Mouse (Mus musculus) thymus, postnatal 10 days (tissue): ENCODE measurements around the gene Tox3.

Experiments
- DNase-seq, 2 experiments: peaks; one replicate each; pipeline ENCODE4 v3.0.0; 2021; ENCODE audit warnings: low spot score in 2 of 2

Gene Tox3

GRCm38 (mm10) chr8:90330377-90331285 is 17.5 kb downstream of the Tox3 start:
- DNase-seq, result no peak

- DNase-seq, result no peak
These were observed 24.3 kb downstream of the Tox3 start for GRCm38 (mm10) chr8:90323824-90324223.

- no peak for DNase-seq
These were observed 25.3 kb downstream of the Tox3 start for GRCm38 (mm10) chr8:90322701-90323439.

GRCm38 (mm10) chr8:90321255-90321654 is 26.9 kb downstream of the Tox3 start:
- no peak for DNase-seq

GRCm38 (mm10) chr8:90314312-90314711 is 33.8 kb downstream of the Tox3 start:
- no peak for DNase-seq

GRCm38 (mm10) chr8:90302951-90303350 is 45.2 kb downstream of the Tox3 start:
- no peak for DNase-seq

- DNase-seq, result no peak
These were observed 45.9 kb downstream of the Tox3 start for GRCm38 (mm10) chr8:90302252-90302651.

- no peak for DNase-seq
These were observed 46.6 kb downstream of the Tox3 start for GRCm38 (mm10) chr8:90301543-90301942.

- DNase-seq, result no peak
These were observed 47.2 kb downstream of the Tox3 start for GRCm38 (mm10) chr8:90300973-90301372.

GRCm38 (mm10) chr8:90294061-90294460 is 54.1 kb downstream of the Tox3 start:
- DNase-seq, result no peak

GRCm38 (mm10) chr8:90290811-90291210 is 57.3 kb downstream of the Tox3 start:
- no peak for DNase-seq

- no peak for DNase-seq
These were observed 71.4 kb downstream of the Tox3 start for GRCm38 (mm10) chr8:90276722-90277121.

- DNase-seq, result no peak
These were observed 75.0 kb downstream of the Tox3 start for GRCm38 (mm10) chr8:90273182-90273581.

- no peak for DNase-seq
These were observed 76.2 kb downstream of the Tox3 start for GRCm38 (mm10) chr8:90271920-90272319.

GRCm38 (mm10) chr8:90267698-90268256 is 80.4 kb downstream of the Tox3 start:
- no peak for DNase-seq

GRCm38 (mm10) chr8:90266986-90267385 is 81.2 kb downstream of the Tox3 start:
- no peak for DNase-seq

- no peak for DNase-seq
These were observed 81.9 kb downstream of the Tox3 start for GRCm38 (mm10) chr8:90266239-90266638.

GRCm38 (mm10) chr8:90254158-90254867 is 93.8 kb downstream of the Tox3 start:
- DNase-seq, result no peak

- DNase-seq, result no peak
These were observed 101.8 kb downstream of the Tox3 start for GRCm38 (mm10) chr8:90246357-90246756.

GRCm38 (mm10) chr8:90245828-90246227 is 102.3 kb downstream of the Tox3 start:
- DNase-seq, result no peak

- no peak for DNase-seq
These were observed 103.0 kb downstream of the Tox3 start for GRCm38 (mm10) chr8:90245187-90245586.
